Comparison of ENCODE assay signal across 29 mouse cellular contexts in genomic region chr13:56463750-56464149, GRCm38 (mm10). TPM values are rescaled to one million over a fixed set of nuclear protein-coding genes. Genes with fewer than 3 reads are reported as not detected.
DNase-seq lines count a peak whose midpoint lies in the region; ATAC-seq and TF ChIP-seq lines count a peak whose summit lies in the region.
"Had no signal": no experiment of that assay in that cellular context is flagged by ENCODE, and none has a peak within 500 bp of the region (broad histone marks: within the 10 kb centered on the region; RNA-seq: fewer than 3 reads in every experiment).

No protein-coding gene starts in this region.

- no peaks in the 10 kb centered on the region for H3K4me1 ChIP-seq in hindbrain, postnatal 0 days (ENCODE audit: insufficient read depth, low read length)
- H3K4me1 ChIP-seq in hindbrain, embryonic 16.5 days (ENCODE audit: control insufficient read depth, insufficient read depth, low read depth, low read length), result no peaks in the 10 kb centered on the region
- no peaks in the 10 kb centered on the region for H3K4me1 ChIP-seq in midbrain, embryonic 11.5 days (ENCODE audit: control insufficient read depth, insufficient read depth, low read length)
- no peaks in the 10 kb centered on the region for H3K4me1 ChIP-seq in midbrain, embryonic 13.5 days (replicated peaks)
- H3K4me1 ChIP-seq: heart, embryonic 12.5 days; heart, embryonic 15.5 days had no signal

- no peak overlapping the region for H3K4me2 ChIP-seq in hindbrain, postnatal 0 days (ENCODE audit: low read depth, low read length)
- H3K4me2 ChIP-seq in hindbrain, embryonic 16.5 days (ENCODE audit: low read length), result no peak overlapping the region
- H3K4me2 ChIP-seq in midbrain, embryonic 11.5 days, result no peak overlapping the region
- no peak overlapping the region for H3K4me2 ChIP-seq in midbrain, embryonic 13.5 days (replicated peaks)
- H3K4me2 ChIP-seq: heart, embryonic 12.5 days; heart, embryonic 15.5 days; hindbrain, embryonic 13.5 days had no signal

- peak; percentile 24; the same call in 1 of the 2 replicates for ATAC-seq in hindbrain, postnatal 0 days
- no peak; the same call in 1 of the 2 replicates for ATAC-seq in hindbrain, embryonic 16.5 days
- no peak for ATAC-seq in midbrain, embryonic 11.5 days (ENCODE audit: low FRiP score)
- ATAC-seq in midbrain, embryonic 13.5 days, result no peak
- ATAC-seq: forebrain, embryonic 14.5 days; Patski had no signal

- H3K4me3 ChIP-seq in hindbrain, postnatal 0 days (ENCODE audit: low read length), result no peak overlapping the region
- no peak overlapping the region for H3K4me3 ChIP-seq in hindbrain, embryonic 16.5 days (ENCODE audit: low read length)
- H3K4me3 ChIP-seq in midbrain, embryonic 11.5 days (ENCODE audit: low read depth, low read length), result no peak overlapping the region
- no peak overlapping the region for H3K4me3 ChIP-seq in midbrain, embryonic 13.5 days (replicated peaks)
- H3K4me3 ChIP-seq: forebrain, embryonic 10.5 days; heart, embryonic 12.5 days; heart, embryonic 15.5 days; hindbrain, embryonic 10.5 days; hindbrain, embryonic 13.5 days had no signal

- TF ChIP-seq CTCF in hindbrain, postnatal 0 days (IDR thresholded peaks at IDR 0.05; ENCODE audit: low read depth), result no peak

- 74% methylated on average over 6 of the region's 6 CpGs for WGBS in hindbrain, postnatal 0 days
- 67% methylated on average over 6 of the region's 6 CpGs for WGBS in hindbrain, embryonic 16.5 days
- 86% methylated on average over 6 of the region's 6 CpGs for WGBS in midbrain, embryonic 11.5 days
- WGBS in midbrain, embryonic 13.5 days, result 86% methylated on average over 6 of the region's 6 CpGs

- H3K36me3 ChIP-seq in hindbrain, postnatal 0 days (ENCODE audit: insufficient read depth, low read length), result no peaks in the 10 kb centered on the region
- no peaks in the 10 kb centered on the region for H3K36me3 ChIP-seq in hindbrain, embryonic 16.5 days (ENCODE audit: control insufficient read depth, insufficient read depth, low read length)
- H3K36me3 ChIP-seq in midbrain, embryonic 11.5 days (ENCODE audit: control insufficient read depth, insufficient read depth, low read length), result no peaks in the 10 kb centered on the region
- H3K36me3 ChIP-seq in midbrain, embryonic 13.5 days, result no peaks in the 10 kb centered on the region
- H3K36me3 ChIP-seq: forebrain, embryonic 10.5 days; G1E; heart, embryonic 12.5 days; heart, embryonic 15.5 days; hindbrain, embryonic 10.5 days; hindbrain, embryonic 13.5 days had no signal

- H3K27ac ChIP-seq in hindbrain, postnatal 0 days, result no peak overlapping the region
- H3K27ac ChIP-seq in hindbrain, embryonic 16.5 days (ENCODE audit: low read depth, low read length), result no peak overlapping the region
- H3K27ac ChIP-seq in midbrain, embryonic 11.5 days (ENCODE audit: low read depth, low read length), result no peak overlapping the region
- no peak overlapping the region for H3K27ac ChIP-seq in midbrain, embryonic 13.5 days
- H3K27ac ChIP-seq: forebrain, embryonic 10.5 days; heart, embryonic 15.5 days; hindbrain, embryonic 13.5 days had no signal

- no peaks in the 10 kb centered on the region; the same call in 1 of the 2 replicates for H3K27me3 ChIP-seq in hindbrain, postnatal 0 days (ENCODE audit: insufficient read depth, low read length)
- no peaks in the 10 kb centered on the region; the same call in 1 of the 2 replicates for H3K27me3 ChIP-seq in hindbrain, embryonic 16.5 days (replicated peaks; ENCODE audit: control insufficient read depth, insufficient read depth, low read length)
- no peaks in the 10 kb centered on the region for H3K27me3 ChIP-seq in midbrain, embryonic 11.5 days (ENCODE audit: control insufficient read depth, insufficient read depth, low read length)
- no peaks in the 10 kb centered on the region for H3K27me3 ChIP-seq in midbrain, embryonic 13.5 days
- H3K27me3 ChIP-seq: Patski had no signal

- H3K9ac ChIP-seq in hindbrain, postnatal 0 days (replicated peaks; ENCODE audit: low read length), result no peak overlapping the region
- H3K9ac ChIP-seq in hindbrain, embryonic 16.5 days (ENCODE audit: low read depth, low read length), result no peak overlapping the region
- no peak overlapping the region for H3K9ac ChIP-seq in midbrain, embryonic 11.5 days (ENCODE audit: low read length)
- H3K9ac ChIP-seq in midbrain, embryonic 13.5 days (replicated peaks), result no peak overlapping the region
- H3K9ac ChIP-seq: heart, embryonic 12.5 days; heart, embryonic 15.5 days; hindbrain, embryonic 13.5 days had no signal

- no peak for DNase-seq in hindbrain, postnatal 0 days (ENCODE audit: low spot score)
- DNase-seq in kidney, adult 9 months, result peak; percentile 59
- no peak for DNase-seq in kidney, postnatal 4 days
- DNase-seq in midbrain, embryonic 11.5 days (ENCODE audit: low spot score, missing footprints), result peak; percentile 39
- DNase-seq: adrenal gland, postnatal 10 days; adrenal gland, postnatal 36 days; B cell, adult 2 months; cerebellum, adult 18-20 months; cerebellum, adult 9-10 months; gastrocnemius, postnatal 25 days; heart, adult 18-20 months; heart, postnatal 10 days; heart, postnatal 36 days had no signal

- 0 out of 2 replicates have a peak, but pooled peaks cover 2% of the 10 kb centered on the region for H3K9me3 ChIP-seq in hindbrain, postnatal 0 days (ENCODE audit: low read length)
- no peaks in the 10 kb centered on the region for H3K9me3 ChIP-seq in hindbrain, embryonic 16.5 days (ENCODE audit: control insufficient read depth, low read length)
- H3K9me3 ChIP-seq in midbrain, embryonic 11.5 days (ENCODE audit: control insufficient read depth, low read length), result no peaks in the 10 kb centered on the region
- H3K9me3 ChIP-seq in midbrain, embryonic 13.5 days, result no peaks in the 10 kb centered on the region
- H3K9me3 ChIP-seq: forebrain, embryonic 10.5 days; heart, embryonic 12.5 days; heart, embryonic 15.5 days; hindbrain, embryonic 10.5 days; hindbrain, embryonic 13.5 days had no signal

RNA-seq across cellular contexts. Expression of gene Il9, which starts 18.3 kb away (rescaled TPM):
- not detected in 2 replicates for total RNA-seq in hindbrain, postnatal 0 days (2014; rRNA removed)
- not detected in 2 replicates for polyA plus RNA-seq in hindbrain, postnatal 0 days (2015; fragmentation: Nextera tagmentation; extraction: Ambion mirVana)
- not detected in 2 replicates for polyA plus RNA-seq in hindbrain, embryonic 16.5 days (2015; fragmentation: Nextera tagmentation; extraction: Ambion mirVana)
- not detected in 2 replicates for polyA plus RNA-seq in midbrain, embryonic 11.5 days (2014; fragmentation: Nextera tagmentation; extraction: Ambion mirVana)
- polyA plus RNA-seq in midbrain, embryonic 13.5 days (2015; fragmentation: Nextera tagmentation; extraction: Ambion mirVana), result not detected in 2 replicates
- total RNA-seq: adrenal gland, adult 18-20 months; adrenal gland, postnatal 10 days; adrenal gland, postnatal 36 days; CH12.LX; G1E; gastrocnemius, adult 8-10 months; gastrocnemius, postnatal 25 days; heart, adult 18-20 months; heart, postnatal 10 days; heart, postnatal 36 days had no signal
- polyA plus RNA-seq: embryonic facial prominence, embryonic 11.5 days; embryonic facial prominence, embryonic 14.5 days; forebrain, embryonic 10.5 days; forebrain, embryonic 14.5 days; G1E; gonadal fat pad, adult 2 months; heart, embryonic 12.5 days; heart, embryonic 15.5 days; hindbrain, embryonic 10.5 days; hindbrain, embryonic 13.5 days; Patski had no signal

RNA-seq across cellular contexts. Expression of gene Slc25a48, which starts 25.6 kb away (rescaled TPM):
- 0.07 TPM in 1 of 2 replicates, not detected in the other for total RNA-seq in hindbrain, postnatal 0 days (2014; rRNA removed)
- 0.05 TPM in 1 of 2 replicates, not detected in the other for polyA plus RNA-seq in hindbrain, postnatal 0 days (2015; fragmentation: Nextera tagmentation; extraction: Ambion mirVana)
- polyA plus RNA-seq in hindbrain, embryonic 16.5 days (2015; fragmentation: Nextera tagmentation; extraction: Ambion mirVana), result 0.06 TPM in 1 of 2 replicates, not detected in the other
- polyA plus RNA-seq in midbrain, embryonic 11.5 days (2014; fragmentation: Nextera tagmentation; extraction: Ambion mirVana), result not detected in 2 replicates
- not detected in 2 replicates for polyA plus RNA-seq in midbrain, embryonic 13.5 days (2015; fragmentation: Nextera tagmentation; extraction: Ambion mirVana)
- total RNA-seq: CH12.LX; gastrocnemius, postnatal 25 days had no signal
- polyA plus RNA-seq: forebrain, embryonic 10.5 days; G1E; heart, embryonic 12.5 days; hindbrain, embryonic 13.5 days had no signal

RNA-seq across cellular contexts. Expression of gene Gm3045, which starts 37.4 kb away (rescaled TPM):
- not detected in 2 replicates for total RNA-seq in hindbrain, postnatal 0 days (2014; rRNA removed)
- not detected in 2 replicates for polyA plus RNA-seq in hindbrain, postnatal 0 days (2015; fragmentation: Nextera tagmentation; extraction: Ambion mirVana)
- polyA plus RNA-seq in hindbrain, embryonic 16.5 days (2015; fragmentation: Nextera tagmentation; extraction: Ambion mirVana), result not detected in 2 replicates
- polyA plus RNA-seq in midbrain, embryonic 11.5 days (2014; fragmentation: Nextera tagmentation; extraction: Ambion mirVana), result not detected in 2 replicates
- not detected in 2 replicates for polyA plus RNA-seq in midbrain, embryonic 13.5 days (2015; fragmentation: Nextera tagmentation; extraction: Ambion mirVana)
- total RNA-seq: adrenal gland, adult 18-20 months; adrenal gland, postnatal 10 days; adrenal gland, postnatal 36 days; CH12.LX; gastrocnemius, adult 8-10 months; gastrocnemius, postnatal 25 days; heart, adult 18-20 months; heart, postnatal 10 days; heart, postnatal 36 days had no signal
- polyA plus RNA-seq: embryonic facial prominence, embryonic 11.5 days; embryonic facial prominence, embryonic 14.5 days; forebrain, embryonic 10.5 days; forebrain, embryonic 14.5 days; G1E; gonadal fat pad, adult 2 months; heart, embryonic 12.5 days; heart, embryonic 15.5 days; hindbrain, embryonic 10.5 days; hindbrain, embryonic 13.5 days; Patski had no signal

RNA-seq across cellular contexts. Expression of gene Fbxl21, which starts 58.5 kb away (rescaled TPM):
- total RNA-seq in hindbrain, postnatal 0 days (2014; rRNA removed), result 6.1 and 11.3 TPM in 2 replicates
- polyA plus RNA-seq in hindbrain, postnatal 0 days (2015; fragmentation: Nextera tagmentation; extraction: Ambion mirVana), result 5.5 and 5.6 TPM in 2 replicates
- 2.9 and 4.6 TPM in 2 replicates for polyA plus RNA-seq in hindbrain, embryonic 16.5 days (2015; fragmentation: Nextera tagmentation; extraction: Ambion mirVana)
- 1.9 and 3.0 TPM in 2 replicates for polyA plus RNA-seq in midbrain, embryonic 11.5 days (2014; fragmentation: Nextera tagmentation; extraction: Ambion mirVana)
- 2.5 and 2.6 TPM in 2 replicates for polyA plus RNA-seq in midbrain, embryonic 13.5 days (2015; fragmentation: Nextera tagmentation; extraction: Ambion mirVana)
- total RNA-seq: CH12.LX had no signal
- polyA plus RNA-seq: G1E had no signal

Comparison
In these comparisons a context has a peak if more than half of its experiments do, and no peak if none do; other contexts are left out.
1. DNase-seq: peak in kidney, adult 9 months (single experiment) and midbrain, embryonic 11.5 days (single experiment); none in hindbrain, postnatal 0 days (single experiment) and kidney, postnatal 4 days (0 of 2).